Mouse (Mus musculus) kidney, postnatal 0 days (tissue): ENCODE data around the gene Ksr2. TPM values are rescaled to one million over a fixed set of nuclear protein-coding genes. Genes with fewer than 3 reads are reported as not detected.

Source experiments
- ATAC-seq: fragments of 200-750 bp; cut with Nextera tagmentation; replicated peaks from 2 replicates; pipeline ENCODE4 v1.8.0; 2017; ENCODE audit warnings: low read depth, moderate number of reproducible peaks, moderate TSS enrichment, moderate library complexity; ENCODE audit not compliant: low FRiP score
- DNase-seq: peaks from one replicate; pipeline ENCODE4 v3.0.0-alpha.2; 2016; ENCODE audit warnings: low spot score
- H3K27ac ChIP-seq: fragments of 300-500 bp; sonication (generic); 2 replicates; pipeline ENCODE4 v1.5.1; 2014; ENCODE audit warnings: mild to moderate bottlenecking
- H3K27me3 ChIP-seq: fragments of 300-500 bp; sonication (generic); 2 replicates; pipeline ENCODE4 v1.6.1; 2014; ENCODE audit warnings: low read length, mixed read lengths; ENCODE audit not compliant: insufficient read depth
- H3K36me3 ChIP-seq: fragments of 300-500 bp; sonication (generic); 2 replicates; pipeline ENCODE4 v1.6.1; 2014; ENCODE audit warnings: low read length, mixed read lengths; ENCODE audit not compliant: insufficient read depth
- H3K4me1 ChIP-seq: fragments of 300-500 bp; sonication (generic); replicated peaks from 2 replicates; pipeline ENCODE4 v1.6.1; 2014; ENCODE audit warnings: antibody characterized with exemption, low read length, mixed read lengths; ENCODE audit not compliant: insufficient read depth
- H3K4me2 ChIP-seq: fragments of 300-500 bp; sonication (generic); 2 replicates; pipeline ENCODE4 v1.6.1; 2014; ENCODE audit warnings: mild to moderate bottlenecking, low read length, moderate library complexity, mixed read lengths
- H3K4me3 ChIP-seq: fragments of 300-500 bp; sonication (generic); replicated peaks from 2 replicates; pipeline ENCODE4 v1.5.1; 2014; ENCODE audit warnings: low read depth, low read length
- H3K9ac ChIP-seq: fragments of 300-500 bp; sonication (generic); 2 replicates; pipeline ENCODE4 v1.6.1; 2014; ENCODE audit warnings: low read depth, low read length
- H3K9me3 ChIP-seq: fragments of 300-500 bp; sonication (generic); replicated peaks from 2 replicates; pipeline ENCODE4 v1.6.1; 2016; ENCODE audit warnings: low read length, inconsistent platforms, mixed read lengths
- CTCF ChIP-seq: IDR thresholded peaks from 2 replicates; pipeline ENCODE4 v1.5.1; 2016; ENCODE audit warnings: antibody characterized with exemption, low read depth, mild to moderate bottlenecking, moderate library complexity
- WGBS: fragments of 180-500 bp; shearing (Covaris S2); extraction: QIAGEN DNeasy Blood & Tissue Kit; methylation state at CpG from one replicate; pipeline ENCODE4 v1.1.7; 2014; 5-methylcytosine and 5-hydroxymethylcytosine counted together
- polyA plus RNA-seq: library from polyadenylated mRNA; unstranded; fragments of >200 nt; fragmentation: Nextera tagmentation; extraction: Ambion mirVana; gene quantifications from 2 replicates; pipeline ENCODE4 v1.2.1, GENCODE M21; 2015

The Ksr2 gene
- polyA plus RNA-seq, 1 experiment from 2014 or later = 0.71 TPM

DNA sequence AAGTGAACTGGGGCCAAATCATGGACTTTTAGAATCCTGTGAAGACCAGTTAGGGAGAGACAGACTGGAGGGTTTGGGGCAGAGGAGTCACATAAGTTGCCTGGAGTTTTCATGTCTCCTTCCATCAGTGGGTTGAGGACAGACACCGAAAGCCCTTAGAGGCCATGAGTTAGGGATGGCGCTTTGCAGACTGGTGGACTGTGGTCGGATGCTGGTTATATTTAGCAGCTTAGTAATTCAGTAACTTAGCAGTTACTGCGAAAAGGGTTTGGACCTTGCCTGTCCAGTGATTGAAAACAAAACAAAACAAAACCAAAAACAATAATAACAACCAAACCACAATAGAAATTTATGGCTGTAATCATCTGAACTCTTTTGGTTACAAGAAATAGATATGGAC, 29.3 kb downstream of the Ksr2 start:
- DNase-seq = no peak
- ATAC-seq = no peak
- no peaks in the 10 kb centered on the region for H3K27me3 ChIP-seq
- no peaks in the 10 kb centered on the region for H3K4me1 ChIP-seq
- H3K4me2 ChIP-seq = no peak overlapping the region
- 72% methylated on average over 4 of the region's 4 CpGs for WGBS
- no peak overlapping the region for H3K27ac ChIP-seq
- no peak overlapping the region for H3K4me3 ChIP-seq
- H3K9me3 ChIP-seq = no peaks in the 10 kb centered on the region
- H3K36me3 ChIP-seq = no peaks in the 10 kb centered on the region
- no peak for TF ChIP-seq CTCF
- H3K9ac ChIP-seq = no peak overlapping the region

DNA sequence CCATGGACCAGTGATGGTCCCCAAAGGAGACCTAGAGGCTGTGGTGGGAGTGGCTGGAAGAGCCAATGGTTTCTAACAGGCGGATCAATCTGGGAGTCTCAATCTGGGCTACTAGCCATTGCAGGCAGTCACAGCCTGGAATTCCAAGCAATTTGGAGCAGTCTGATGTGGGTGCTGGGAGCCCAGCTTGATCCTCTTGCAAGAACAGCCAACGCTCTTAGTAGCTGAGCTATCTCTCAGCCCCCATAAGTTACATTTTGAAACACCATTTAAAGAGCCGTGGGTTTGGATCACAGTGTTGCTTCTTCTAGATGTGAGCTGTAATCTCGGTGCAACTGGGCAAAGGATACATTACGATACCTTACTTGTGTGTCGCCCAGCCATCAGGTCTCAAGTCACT, 30.1 kb downstream of the Ksr2 start:
- no peak overlapping the region for H3K9ac ChIP-seq
- no peak overlapping the region for H3K4me3 ChIP-seq
- no peak for TF ChIP-seq CTCF
- no peaks in the 10 kb centered on the region for H3K4me1 ChIP-seq
- no peaks in the 10 kb centered on the region for H3K36me3 ChIP-seq
- no peaks in the 10 kb centered on the region for H3K9me3 ChIP-seq
- no peak overlapping the region for H3K4me2 ChIP-seq
- DNase-seq = no peak
- 85% methylated on average over 6 of the region's 6 CpGs for WGBS
- H3K27ac ChIP-seq = no peak overlapping the region
- H3K27me3 ChIP-seq = no peaks in the 10 kb centered on the region
- no peak for ATAC-seq

DNA sequence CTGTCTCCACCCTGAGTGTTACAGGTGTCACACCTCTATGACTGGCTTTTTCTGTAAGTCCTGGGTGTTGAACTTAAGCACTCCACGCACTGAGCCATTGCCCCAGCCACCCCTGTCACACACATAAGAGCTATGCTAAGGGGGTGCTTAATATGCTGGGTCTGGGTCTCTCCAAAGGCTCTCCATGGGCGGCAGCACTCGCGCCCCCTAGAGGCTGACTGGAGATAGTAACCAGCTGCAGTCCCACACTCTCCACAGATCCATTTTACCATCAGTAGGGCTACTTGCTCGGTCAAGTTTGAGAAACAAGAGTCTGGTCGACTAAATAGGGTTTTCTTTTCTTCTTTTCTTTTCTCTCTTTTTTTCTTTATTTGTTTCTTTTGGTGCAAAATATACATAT, 33.9 kb downstream of the Ksr2 start:
- no peak overlapping the region for H3K4me2 ChIP-seq
- no peaks in the 10 kb centered on the region for H3K4me1 ChIP-seq
- H3K27ac ChIP-seq = no peak overlapping the region
- no peaks in the 10 kb centered on the region for H3K27me3 ChIP-seq
- peak; percentile 32; the same call in 1 of the 2 replicates for TF ChIP-seq CTCF
- no peak for DNase-seq
- H3K4me3 ChIP-seq = no peak overlapping the region
- no peaks in the 10 kb centered on the region for H3K36me3 ChIP-seq
- no peak overlapping the region for H3K9ac ChIP-seq
- H3K9me3 ChIP-seq = no peaks in the 10 kb centered on the region
- 49% methylated on average over 6 of the region's 6 CpGs for WGBS
- ATAC-seq = no peak

GRCm38 (mm10) chr5:117452013-117452412, 38.2 kb downstream of the Ksr2 start:
- H3K4me3 ChIP-seq = no peak overlapping the region
- H3K9ac ChIP-seq = no peak overlapping the region
- H3K9me3 ChIP-seq = no peaks in the 10 kb centered on the region
- ATAC-seq (no peak), DNase-seq (no peak)
- no peaks in the 10 kb centered on the region for H3K4me1 ChIP-seq
- no peaks in the 10 kb centered on the region for H3K36me3 ChIP-seq
- H3K27ac ChIP-seq = no peak overlapping the region
- H3K27me3 ChIP-seq = no peaks in the 10 kb centered on the region
- WGBS = 95% methylated on average over 2 of the region's 2 CpGs
- no peak overlapping the region for H3K4me2 ChIP-seq
- TF ChIP-seq CTCF = no peak

DNA sequence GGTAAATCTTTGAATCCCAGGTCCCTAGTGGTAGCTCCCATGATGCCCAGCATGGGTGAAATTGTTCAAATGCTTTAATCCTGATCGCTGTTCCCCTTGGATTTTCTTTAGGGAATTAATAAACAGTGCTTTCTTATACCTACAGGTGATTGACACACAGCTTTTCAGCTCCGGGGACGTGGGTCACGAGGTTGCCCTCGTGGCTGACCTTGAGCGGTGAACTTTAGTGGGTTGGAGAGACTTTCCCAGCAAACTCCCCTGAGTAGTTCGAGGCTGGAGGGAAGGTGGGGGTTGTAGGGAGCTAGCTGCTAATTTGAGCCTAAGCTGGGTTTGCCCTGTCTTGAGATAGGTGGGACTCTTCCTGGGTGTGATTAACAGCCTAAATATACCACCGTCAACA, 41.7 kb downstream of the Ksr2 start:
- TF ChIP-seq CTCF = no peak
- no peak overlapping the region for H3K9ac ChIP-seq

DNA sequence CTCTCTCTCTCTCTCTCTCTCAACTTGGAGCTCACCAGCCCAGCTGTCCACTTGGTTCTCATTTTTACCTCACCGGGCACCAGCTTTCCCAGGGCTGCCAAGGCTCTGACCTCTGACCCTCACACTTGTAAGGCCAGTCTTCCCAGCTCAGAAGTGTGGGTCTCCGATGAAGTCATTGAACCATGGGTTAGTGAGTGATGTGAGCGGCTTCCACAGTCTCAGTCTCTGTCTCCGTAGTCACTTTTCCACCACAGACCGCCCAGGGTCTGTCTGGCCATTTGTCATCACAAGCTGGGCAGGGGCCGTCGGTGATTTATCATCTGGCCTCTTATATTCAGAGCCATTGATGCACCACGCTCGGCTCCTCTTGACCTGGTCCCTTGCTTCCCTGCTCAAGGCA, 43.3 kb downstream of the Ksr2 start:
- H3K4me3 ChIP-seq = no peak overlapping the region
- no peaks in the 10 kb centered on the region for H3K27me3 ChIP-seq
- no peak overlapping the region for H3K9ac ChIP-seq
- DNase-seq (no peak), ATAC-seq (no peak)
- whole genome bisulfite sequencing = 48% methylated on average over 9 of the region's 9 CpGs
- TF ChIP-seq CTCF = no peak
- H3K27ac ChIP-seq = no peak overlapping the region
- H3K9me3 ChIP-seq = no peaks in the 10 kb centered on the region
- no peak overlapping the region for H3K4me2 ChIP-seq
- H3K36me3 ChIP-seq = no peaks in the 10 kb centered on the region
- H3K4me1 ChIP-seq = no peaks in the 10 kb centered on the region

More for the DNA sequence above, 41.7 kb downstream of the Ksr2 start:
- Histone ChIP-seq H3K4me1 (no peaks in the 10 kb centered on the region), H3K4me3 (no peak overlapping the region), H3K4me2 (no peak overlapping the region), H3K27me3 (no peaks in the 10 kb centered on the region), H3K27ac (no peak overlapping the region), H3K36me3 (no peaks in the 10 kb centered on the region), H3K9me3 (no peaks in the 10 kb centered on the region)
- no peak for ATAC-seq
- no peak for DNase-seq
- 55% methylated on average over 8 of the region's 8 CpGs for WGBS

- Histone ChIP-seq H3K4me2 (no peak overlapping the region), H3K9ac (no peak overlapping the region), H3K27ac (no peak overlapping the region), H3K9me3 (no peaks in the 10 kb centered on the region), H3K4me1 (no peaks in the 10 kb centered on the region), H3K27me3 (no peaks in the 10 kb centered on the region), H3K36me3 (no peaks in the 10 kb centered on the region), H3K4me3 (no peak overlapping the region)
- no peak for ATAC-seq
- DNase-seq = no peak
- WGBS = 75% methylated on average over 8 of the region's 8 CpGs
- TF ChIP-seq CTCF = no peak
Measured at GRCm38 (mm10) chr5:117457583-117457982, 43.8 kb downstream of the Ksr2 start.
